Mouse (Mus musculus) embryonic facial prominence, embryonic 12.5 days (tissue): Measurements from ENCODE around the gene Lrrc43. TPM values are rescaled to one million over a fixed set of nuclear protein-coding genes. Genes with fewer than 3 reads are reported as not detected.

Experiments
- ATAC-seq: fragments of 200-750 bp; cut with Nextera tagmentation; 2 replicates; pipeline ENCODE4 v1.8.0; 2017; ENCODE audit not compliant: insufficient number of reproducible peaks, insufficient read depth, low FRiP score, low TSS enrichment
- H3K27ac ChIP-seq: fragments of 300-500 bp; sonication (generic); 2 replicates; pipeline ENCODE4 v1.5.1; 2016; ENCODE audit warnings: mild to moderate bottlenecking
- H3K27me3 ChIP-seq: fragments of 300-500 bp; sonication (generic); 2 replicates; pipeline ENCODE4 v1.6.1; 2016; ENCODE audit warnings: mild to moderate bottlenecking, moderate library complexity
- H3K36me3 ChIP-seq: fragments of 300-500 bp; sonication (generic); 2 replicates; pipeline ENCODE4 v1.6.1; 2016; ENCODE audit warnings: mild to moderate bottlenecking
- H3K4me1 ChIP-seq: fragments of 300-500 bp; sonication (generic); 2 replicates; pipeline ENCODE4 v1.6.1; 2016
- H3K4me2 ChIP-seq: fragments of 300-500 bp; sonication (generic); replicated peaks from 2 replicates; pipeline ENCODE4 v1.6.1; 2016; ENCODE audit warnings: mild to moderate bottlenecking, moderate library complexity
- H3K4me3 ChIP-seq: fragments of 300-500 bp; sonication (generic); 2 replicates; pipeline ENCODE4 v1.5.1; 2016; ENCODE audit warnings: mild to moderate bottlenecking
- H3K9ac ChIP-seq: fragments of 300-500 bp; sonication (generic); 2 replicates; pipeline ENCODE4 v1.6.1; 2016; ENCODE audit warnings: mild to moderate bottlenecking, moderate library complexity
- H3K9me3 ChIP-seq: fragments of 300-500 bp; sonication (generic); 2 replicates; pipeline ENCODE4 v1.6.1; 2016; ENCODE audit warnings: mild to moderate bottlenecking, moderate library complexity
- WGBS: fragments of 180-500 bp; shearing (Covaris S2); methylation state at CpG from one replicate; pipeline ENCODE4 v1.1.7; 2016; 5-methylcytosine and 5-hydroxymethylcytosine counted together
- polyA plus RNA-seq: library from polyadenylated mRNA; unstranded; fragments of >200 nt; fragmentation: Nextera tagmentation; extraction: Ambion mirVana; gene quantifications from 2 replicates; pipeline ENCODE4 v1.2.1, GENCODE M21; 2016

The Lrrc43 gene
- polyA plus RNA-seq, 1 experiment from 2014 or later = not detected

- 91% methylated on average over 1 of the region's 1 CpGs for WGBS
- Histone ChIP-seq H3K4me2 (no peak overlapping the region), H3K4me3 (no peak overlapping the region), H3K9me3 (no peaks in the 10 kb centered on the region), H3K36me3 (peaks cover 19% of the 10 kb centered on the region), H3K4me1 (peaks cover 20% of the 10 kb centered on the region), H3K27ac (no peak overlapping the region), H3K27me3 (no peaks in the 10 kb centered on the region), H3K9ac (no peak overlapping the region)
- no peak for ATAC-seq
These were observed 33.1 kb downstream of the Lrrc43 start for GRCm38 (mm10) chr5:123522166-123522565.

DNA sequence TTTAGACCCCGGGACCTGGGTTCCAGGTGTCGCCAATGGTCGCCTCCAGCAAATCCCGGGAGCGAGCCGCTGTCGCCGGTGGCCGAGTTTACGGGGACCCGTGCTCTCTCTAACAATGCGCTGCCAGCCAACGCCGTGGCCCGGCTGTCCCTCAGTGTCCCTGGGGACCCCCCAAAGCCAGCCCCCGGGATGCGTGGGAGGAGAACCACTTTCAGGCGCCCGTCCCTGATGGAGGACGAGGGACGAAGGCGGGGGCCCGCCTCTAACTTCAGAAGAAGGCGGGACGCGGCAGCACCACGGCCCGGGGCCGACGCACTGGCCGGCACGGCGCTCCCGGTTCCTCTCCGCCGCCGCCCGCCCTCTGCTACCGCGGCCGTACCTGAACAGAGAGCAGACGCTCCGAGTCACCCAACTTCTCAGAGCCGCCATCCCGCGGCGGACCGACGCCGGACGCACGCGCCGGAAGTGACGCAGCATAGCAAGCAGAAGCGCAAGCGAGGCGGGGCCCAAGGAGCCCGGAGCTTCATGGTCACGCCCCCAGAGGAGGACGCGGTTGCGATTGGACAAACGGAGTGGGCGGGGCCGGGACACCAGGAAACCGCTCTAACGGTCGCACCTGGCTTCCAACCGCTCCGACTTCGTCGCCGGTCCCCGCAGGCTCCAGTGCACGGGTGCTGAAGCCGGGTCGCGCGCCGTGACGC, 34.7 kb downstream of the Lrrc43 start, which contains the start of gene Diablo:
Diablo (minus strand) TSS at position 485 of the 701 bp plus-strand sequence.
- Histone ChIP-seq H3K27ac (peak within 1 kb of the TSS; percentile 72; the same call in 1 of the 2 replicates), H3K9ac (peak within 1 kb of the TSS; percentile 84), H3K4me3 (peak within 1 kb of the TSS; percentile 88), H3K27me3 (no peaks in the 10 kb centered on the region), H3K4me1 (peaks cover 20% of the 10 kb centered on the region), H3K36me3 (peaks cover 17% of the 10 kb centered on the region; the same call in 1 of the 2 replicates), H3K9me3 (no peaks in the 10 kb centered on the region), H3K4me2 (peak within 1 kb of the TSS; percentile 80)
- peak; percentile 94 for ATAC-seq
- under 1% methylated on average over 82 of the region's 82 CpGs for WGBS

- Histone ChIP-seq H3K9me3 (no peaks in the 10 kb centered on the region), H3K9ac (peak overlapping the region; percentile 29; the same call in 1 of the 2 replicates), H3K27ac (0 out of 2 replicates have a peak overlapping the region, but pooled peaks have one; percentile 48), H3K4me3 (peak overlapping the region; percentile 88), H3K4me1 (peaks cover 20% of the 10 kb centered on the region), H3K27me3 (no peaks in the 10 kb centered on the region), H3K4me2 (peak overlapping the region; percentile 80), H3K36me3 (peaks cover 16% of the 10 kb centered on the region; the same call in 1 of the 2 replicates)
- WGBS = under 1% methylated on average over 24 of the region's 27 CpGs
- ATAC-seq = peak; percentile 93
These were observed 35.3 kb downstream of the Lrrc43 start for GRCm38 (mm10) chr5:123524393-123524750.

DNA sequence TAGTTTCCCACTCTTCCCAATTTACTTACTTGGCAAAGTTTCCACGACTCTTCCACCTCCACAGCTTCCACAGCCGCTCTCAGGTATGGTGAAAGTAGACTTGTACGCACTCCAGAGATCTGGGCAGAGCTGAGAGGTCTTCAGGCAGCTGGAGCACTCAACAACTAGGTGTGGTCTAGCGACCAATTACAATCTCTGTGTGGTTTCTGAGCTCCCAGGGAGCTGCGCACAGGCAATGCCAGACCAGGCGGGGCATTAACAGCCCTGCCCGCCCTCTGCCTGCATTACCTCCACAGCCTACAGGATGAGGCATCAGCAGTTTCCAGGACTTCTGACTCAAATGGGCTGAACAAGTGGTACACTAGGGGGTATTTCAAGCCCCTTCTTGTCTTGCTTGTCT, 36.2 kb downstream of the Lrrc43 start, which contains the start of gene Gm49027:
Gm49027 (minus strand) TSS at position 208 of the 400 bp plus-strand sequence.
- Histone ChIP-seq H3K27me3 (no peaks in the 10 kb centered on the region), H3K36me3 (peaks cover 17% of the 10 kb centered on the region), H3K9me3 (no peaks in the 10 kb centered on the region), H3K4me1 (peaks cover 20% of the 10 kb centered on the region), H3K27ac (0 out of 2 replicates have a peak within 1 kb of the TSS, but pooled peaks have one; percentile 48), H3K9ac (peak within 1 kb of the TSS; percentile 29; the same call in 1 of the 2 replicates), H3K4me3 (peak within 1 kb of the TSS; percentile 88), H3K4me2 (peak within 1 kb of the TSS; percentile 80)
- WGBS = 81% methylated on average over 7 of the region's 7 CpGs
- ATAC-seq = no peak

DNA sequence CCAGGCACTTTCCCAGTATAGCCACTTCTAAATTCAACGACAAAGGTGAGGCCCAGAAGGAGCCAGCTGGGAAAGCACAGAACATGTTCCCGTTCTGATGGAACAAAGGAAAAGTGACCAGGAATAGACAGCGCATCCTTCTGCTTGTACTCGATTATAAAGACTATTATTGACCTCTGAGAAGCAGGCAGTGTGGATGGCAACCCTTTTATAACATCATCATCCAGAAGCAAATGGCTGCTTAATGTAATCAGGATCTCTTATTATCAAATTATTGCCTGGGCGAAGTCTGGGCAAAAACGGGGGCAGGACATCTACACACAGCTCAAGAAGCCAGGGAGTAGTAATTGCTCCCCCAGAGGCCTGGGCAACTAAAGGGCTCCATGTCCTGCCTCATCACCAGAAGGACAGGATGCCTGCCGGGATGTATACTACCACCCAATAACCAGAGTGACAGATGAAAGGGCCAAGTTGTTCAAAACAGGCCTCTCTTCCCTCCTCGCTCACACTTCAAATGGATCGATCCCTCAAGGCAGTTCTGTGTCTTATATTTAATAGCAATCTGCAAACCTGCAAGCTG, 36.9 kb downstream of the Lrrc43 start:
- ATAC-seq = no peak
- 94% methylated on average over 9 of the region's 9 CpGs for WGBS
- H3K9me3 ChIP-seq = no peaks in the 10 kb centered on the region
- H3K27ac ChIP-seq = no peak overlapping the region
- H3K9ac ChIP-seq = no peak overlapping the region
- H3K27me3 ChIP-seq = no peaks in the 10 kb centered on the region
- no peak overlapping the region for H3K4me3 ChIP-seq
- peaks cover 22% of the 10 kb centered on the region for H3K36me3 ChIP-seq
- H3K4me2 ChIP-seq = no peak overlapping the region
- peaks cover 20% of the 10 kb centered on the region for H3K4me1 ChIP-seq

DNA sequence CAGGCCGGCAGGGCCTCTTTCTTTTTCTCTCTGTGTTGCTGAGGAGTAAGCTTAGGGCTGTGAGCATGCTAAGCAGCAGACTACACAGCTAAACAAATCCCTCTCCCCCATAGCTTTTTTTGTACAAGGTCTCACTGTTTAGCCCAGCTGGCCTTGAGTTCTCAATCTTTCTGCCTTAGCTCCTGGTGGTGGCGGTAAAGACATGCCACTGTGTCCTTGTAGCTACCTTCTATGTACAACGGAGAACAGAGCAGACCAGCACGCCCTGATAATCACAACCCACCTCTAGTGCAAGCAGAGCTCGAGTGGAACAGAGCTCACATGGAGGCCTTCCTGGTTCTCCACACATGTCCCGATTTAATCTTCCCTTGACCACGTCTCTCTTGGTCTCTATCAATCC, 39.5 kb downstream of the Lrrc43 start:
- H3K27ac ChIP-seq = no peak overlapping the region
- H3K4me2 ChIP-seq = no peak overlapping the region
- no peak overlapping the region for H3K4me3 ChIP-seq
- peaks cover 49% of the 10 kb centered on the region for H3K36me3 ChIP-seq
- peaks cover 5% of the 10 kb centered on the region; the same call in 1 of the 2 replicates for H3K4me1 ChIP-seq
- H3K27me3 ChIP-seq = no peaks in the 10 kb centered on the region
- no peak overlapping the region for H3K9ac ChIP-seq
- no peak for ATAC-seq
- 78% methylated on average over 7 of the region's 7 CpGs for WGBS
- no peaks in the 10 kb centered on the region for H3K9me3 ChIP-seq

DNA sequence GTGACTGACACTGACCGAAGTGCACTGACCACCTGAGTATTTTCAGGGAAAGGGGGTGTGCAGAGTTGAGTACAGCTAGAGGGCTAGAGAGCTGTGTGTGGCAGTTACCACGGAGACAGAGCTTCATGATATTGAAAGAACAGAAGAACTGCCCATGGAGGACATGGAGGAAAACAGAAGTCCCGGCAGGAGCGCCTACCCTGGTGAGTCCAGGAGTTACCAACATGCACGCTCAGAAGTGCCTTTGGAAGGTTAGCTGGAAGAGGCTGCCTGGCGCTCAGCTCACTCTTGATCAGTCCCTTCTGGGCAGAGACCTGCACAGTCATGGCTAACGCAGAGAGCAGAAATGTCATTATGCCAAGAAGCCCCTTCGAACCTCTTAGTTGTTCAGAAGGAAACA, 41.0 kb downstream of the Lrrc43 start:
- 84% methylated on average over 8 of the region's 8 CpGs for WGBS
- no peaks in the 10 kb centered on the region for H3K4me1 ChIP-seq
- no peak overlapping the region for H3K4me3 ChIP-seq
- no peak overlapping the region for H3K4me2 ChIP-seq
- H3K27ac ChIP-seq = no peak overlapping the region
- no peaks in the 10 kb centered on the region for H3K9me3 ChIP-seq
- no peak for ATAC-seq
- no peak overlapping the region for H3K9ac ChIP-seq
- peaks cover 59% of the 10 kb centered on the region for H3K36me3 ChIP-seq
- H3K27me3 ChIP-seq = no peaks in the 10 kb centered on the region

- Histone ChIP-seq H3K4me1 (no peaks in the 10 kb centered on the region), H3K27ac (no peak overlapping the region), H3K4me3 (no peak overlapping the region), H3K9me3 (no peaks in the 10 kb centered on the region), H3K27me3 (no peaks in the 10 kb centered on the region), H3K9ac (no peak overlapping the region), H3K36me3 (peaks cover 64% of the 10 kb centered on the region), H3K4me2 (no peak overlapping the region)
- no peak for ATAC-seq
- 94% methylated on average over 10 of the region's 10 CpGs for WGBS
These were observed 44.7 kb downstream of the Lrrc43 start for GRCm38 (mm10) chr5:123533801-123534200.

DNA sequence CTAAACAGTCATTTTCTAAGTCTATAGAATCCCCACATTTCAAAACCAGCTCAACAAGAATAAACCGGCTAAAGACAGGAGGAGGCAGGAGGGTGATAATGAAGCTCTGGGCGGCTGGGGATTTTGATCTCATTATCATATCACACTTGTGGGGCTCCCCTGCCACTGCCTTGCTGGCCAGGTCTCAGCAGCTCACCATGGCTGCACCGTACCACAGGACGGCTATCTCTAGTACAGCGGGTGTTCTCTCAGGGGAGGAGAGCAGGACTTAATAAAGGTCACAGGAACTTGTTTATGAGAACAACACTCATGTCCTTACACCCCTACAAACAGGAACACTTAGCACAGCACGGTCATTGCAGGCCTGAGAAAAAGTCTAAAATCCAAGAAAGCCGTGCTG, 66.6 kb downstream of the Lrrc43 start:
- H3K9ac ChIP-seq = no peak overlapping the region
- no peak overlapping the region for H3K4me2 ChIP-seq
- H3K27me3 ChIP-seq = no peaks in the 10 kb centered on the region
- H3K27ac ChIP-seq = no peak overlapping the region
- peaks cover 50% of the 10 kb centered on the region for H3K36me3 ChIP-seq
- no peak for ATAC-seq
- no peaks in the 10 kb centered on the region for H3K4me1 ChIP-seq
- H3K9me3 ChIP-seq = no peaks in the 10 kb centered on the region
- no peak overlapping the region for H3K4me3 ChIP-seq
- WGBS = 95% methylated on average over 7 of the region's 7 CpGs

DNA sequence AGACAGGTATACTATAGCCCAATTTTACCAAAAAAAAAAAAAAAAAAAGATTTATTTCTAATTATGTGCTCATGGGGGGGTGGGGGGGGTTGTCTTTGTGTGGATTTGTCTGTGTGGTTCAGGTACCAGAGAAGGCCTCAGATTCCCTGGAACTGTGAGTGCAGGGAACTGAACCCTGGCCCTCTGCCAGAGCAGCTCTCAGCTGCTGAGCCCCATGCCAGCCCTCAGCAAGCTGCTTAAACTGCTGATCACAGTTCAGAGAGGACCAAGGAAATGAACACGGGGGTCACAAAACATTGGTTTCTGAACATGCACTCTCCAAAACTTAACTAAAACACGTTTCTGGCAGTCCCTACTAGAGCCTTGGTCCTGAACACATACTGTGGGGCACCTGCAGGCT, 67.3 kb downstream of the Lrrc43 start:
- Histone ChIP-seq H3K4me1 (no peaks in the 10 kb centered on the region), H3K36me3 (peaks cover 53% of the 10 kb centered on the region), H3K27ac (no peak overlapping the region), H3K27me3 (no peaks in the 10 kb centered on the region), H3K9ac (no peak overlapping the region), H3K4me2 (no peak overlapping the region), H3K4me3 (no peak overlapping the region), H3K9me3 (no peaks in the 10 kb centered on the region)
- no peak for ATAC-seq
- 76% methylated on average over 2 of the region's 2 CpGs for WGBS
